Mouse (Mus musculus): ENCODE measurements around the gene D630003M21Rik. TPM values are rescaled to one million over a fixed set of nuclear protein-coding genes. Genes with fewer than 3 reads are reported as not detected.
A peak's percentile ranks its signal among the peaks of the same experiment; 100 is the strongest.

The D630003M21Rik gene
- total RNA-seq, 1 experiment from 2014 or later, result not detected

- ATAC-seq (replicated peaks; ENCODE audit: low read depth, poor library complexity, severe bottlenecking), result peak; percentile 50
Measured at GRCm38 (mm10) chr2:158146223-158146622, 82.8 kb downstream of the D630003M21Rik start, which contains the start of gene Tgm2. TSS of gene Tgm2 (minus strand) at chr2:158146436.

- no peak for ATAC-seq (replicated peaks; ENCODE audit: low read depth, poor library complexity, severe bottlenecking)
Measured at GRCm38 (mm10) chr2:158145528-158146065, 83.4 kb downstream of the D630003M21Rik start.

GRCm38 (mm10) chr2:158144750-158145527 is 84.1 kb downstream of the D630003M21Rik start:
- ATAC-seq (replicated peaks; ENCODE audit: low read depth, poor library complexity, severe bottlenecking), result no peak

GRCm38 (mm10) chr2:158144263-158144662 is 84.8 kb downstream of the D630003M21Rik start:
- ATAC-seq (replicated peaks; ENCODE audit: low read depth, poor library complexity, severe bottlenecking), result no peak

- ATAC-seq (replicated peaks; ENCODE audit: low read depth, poor library complexity, severe bottlenecking), result no peak
Measured at GRCm38 (mm10) chr2:158143816-158144215, 85.2 kb downstream of the D630003M21Rik start.

GRCm38 (mm10) chr2:158142981-158143380 is 86.0 kb downstream of the D630003M21Rik start:
- no peak for ATAC-seq (replicated peaks; ENCODE audit: low read depth, poor library complexity, severe bottlenecking)

GRCm38 (mm10) chr2:158141690-158142440 is 87.2 kb downstream of the D630003M21Rik start:
- peak; percentile 74 for ATAC-seq (replicated peaks; ENCODE audit: low read depth, poor library complexity, severe bottlenecking)

GRCm38 (mm10) chr2:158141271-158141670 is 87.8 kb downstream of the D630003M21Rik start:
- no peak for ATAC-seq (replicated peaks; ENCODE audit: low read depth, poor library complexity, severe bottlenecking)

GRCm38 (mm10) chr2:158140664-158141063 is 88.4 kb downstream of the D630003M21Rik start:
- ATAC-seq (replicated peaks; ENCODE audit: low read depth, poor library complexity, severe bottlenecking), result no peak

- ATAC-seq (replicated peaks; ENCODE audit: low read depth, poor library complexity, severe bottlenecking), result no peak
Measured at GRCm38 (mm10) chr2:158139628-158140027, 89.4 kb downstream of the D630003M21Rik start.

- no peak for ATAC-seq (replicated peaks; ENCODE audit: low read depth, poor library complexity, severe bottlenecking)
Measured at GRCm38 (mm10) chr2:158138778-158139177, 90.2 kb downstream of the D630003M21Rik start.

GRCm38 (mm10) chr2:158137771-158138170 is 91.3 kb downstream of the D630003M21Rik start:
- no peak for ATAC-seq (replicated peaks; ENCODE audit: low read depth, poor library complexity, severe bottlenecking)

GRCm38 (mm10) chr2:158136205-158136604 is 92.8 kb downstream of the D630003M21Rik start:
- ATAC-seq (replicated peaks; ENCODE audit: low read depth, poor library complexity, severe bottlenecking), result no peak

GRCm38 (mm10) chr2:158133050-158133449 is 96.0 kb downstream of the D630003M21Rik start:
- peak; percentile 95 for ATAC-seq (replicated peaks; ENCODE audit: low read depth, poor library complexity, severe bottlenecking)

Other genes starting within 250 kb of the D630003M21Rik start
- gene Tti1, start 200.8 kb downstream of the D630003M21Rik start, total RNA-seq (2017), result 23.9 and 32.5 TPM in 2 replicates
- 21.8 and 35.6 TPM in 2 replicates for gene Rprd1b, start 200.7 kb downstream of the D630003M21Rik start, total RNA-seq (2017)
- 3.8 and 5.4 TPM in 2 replicates for gene Tgm2, start 82.8 kb downstream of the D630003M21Rik start, total RNA-seq (2017)
- gene Bpi, start 28.9 kb upstream of the D630003M21Rik start, total RNA-seq (2017), result not detected in 2 replicates
- 34.2 and 47.6 TPM in 2 replicates for gene Lbp, start 77.3 kb upstream of the D630003M21Rik start, total RNA-seq (2017)
- not detected in 2 replicates for gene Snhg11, start 146.4 kb upstream of the D630003M21Rik start, total RNA-seq (2017)
- gene Ralgapb, start 180.6 kb upstream of the D630003M21Rik start, total RNA-seq (2017), result 34.1 and 35.7 TPM in 2 replicates